ENCODE assay signal across 8 mouse cellular contexts in genomic region chrX:41911390-41912060, GRCm38 (mm10). TPM values are rescaled to one million over a fixed set of nuclear protein-coding genes. Genes with fewer than 3 reads are reported as not detected.
DNase-seq lines count a peak whose midpoint lies in the region; ATAC-seq and TF ChIP-seq lines count a peak whose summit lies in the region.

No protein-coding gene starts in this region.

- H3K36me3 ChIP-seq in C2C12 (ENCODE audit: control insufficient read depth, insufficient read depth) = no peaks in the 10 kb centered on the region
- H3K36me3 ChIP-seq in erythroblast, embryonic 14.5 days (ENCODE audit: control insufficient read depth) = peaks cover 4% of the 10 kb centered on the region
- no peaks in the 10 kb centered on the region for H3K36me3 ChIP-seq in heart, embryonic 13.5 days
- no peaks in the 10 kb centered on the region for H3K36me3 ChIP-seq in liver, embryonic 12.5 days
- no peaks in the 10 kb centered on the region for H3K36me3 ChIP-seq in stomach, embryonic 15.5 days

- peak overlapping the region; percentile 86 for H3K9ac ChIP-seq in heart, embryonic 13.5 days
- H3K9ac ChIP-seq in liver, embryonic 12.5 days = peak overlapping the region; percentile 80
- peak overlapping the region; percentile 39 for H3K9ac ChIP-seq in stomach, embryonic 15.5 days

- H3K27ac ChIP-seq in heart, embryonic 13.5 days (replicated peaks) = peak overlapping the region; percentile 87
- H3K27ac ChIP-seq in liver, embryonic 12.5 days = peak overlapping the region; percentile 85
- H3K27ac ChIP-seq in stomach, embryonic 15.5 days = peak overlapping the region; percentile 87

- TF ChIP-seq CTCF in C2C12 (IDR thresholded peaks at IDR 0.05; ENCODE audit: control insufficient read depth, insufficient read depth, insufficient read length) = no peak
- no peak for TF ChIP-seq CTCF in brain, embryonic 14.5 days (IDR thresholded peaks at IDR 0.05; ENCODE audit: borderline replicate concordance, extremely low read depth, insufficient read depth, insufficient read length)

- peak; percentile 89; the same call in 1 of the 2 replicates for ATAC-seq in heart, embryonic 13.5 days (ENCODE audit: extremely low read depth, insufficient number of reproducible peaks, low FRiP score, low TSS enrichment)
- ATAC-seq in liver, embryonic 12.5 days = peak; percentile 95
- ATAC-seq in stomach, embryonic 15.5 days (ENCODE audit: insufficient read depth, low FRiP score, low read depth) = peak; percentile 95

- WGBS in heart, embryonic 13.5 days = 8% methylated on average over 51 of the region's 59 CpGs
- 7% methylated on average over 51 of the region's 59 CpGs for WGBS in liver, embryonic 12.5 days (ENCODE audit: insufficient replicate concordance)
- WGBS in stomach, embryonic 15.5 days = 17% methylated on average over 37 of the region's 59 CpGs

- H3ac ChIP-seq in C2C12 (ENCODE audit: control insufficient read depth, insufficient read length, low read depth) = peak overlapping the region; percentile 77

- peak; percentile 96 for DNase-seq in brain, embryonic 14.5 days (ENCODE audit: low read depth)
- peak; percentile 94 for DNase-seq in kidney, postnatal 10 days
- DNase-seq in natural killer cell, adult 2 months (ENCODE audit: low spot score in 2 of 2) = peak; percentile 86 to 89

- peak overlapping the region; percentile 51 for H3K4me3 ChIP-seq in C2C12 (ENCODE audit: insufficient read depth, poor library complexity, severe bottlenecking)
- H3K4me3 ChIP-seq in erythroblast, embryonic 14.5 days (replicated peaks) = peak overlapping the region; percentile 90
- peak overlapping the region; percentile 76 for H3K4me3 ChIP-seq in heart, embryonic 13.5 days
- peak overlapping the region; percentile 76 for H3K4me3 ChIP-seq in liver, embryonic 12.5 days
- peak overlapping the region; percentile 64 for H3K4me3 ChIP-seq in stomach, embryonic 15.5 days (replicated peaks)

- peaks cover 26% of the 10 kb centered on the region for H3K4me1 ChIP-seq in erythroblast, embryonic 14.5 days (ENCODE audit: control insufficient read depth)
- H3K4me1 ChIP-seq in heart, embryonic 13.5 days = peaks cover 15% of the 10 kb centered on the region
- H3K4me1 ChIP-seq in liver, embryonic 12.5 days = peaks cover 21% of the 10 kb centered on the region
- no peaks in the 10 kb centered on the region for H3K4me1 ChIP-seq in stomach, embryonic 15.5 days

- no peak for TF ChIP-seq POLR2A in brain, embryonic 14.5 days (IDR thresholded peaks at IDR 0.05; ENCODE audit: borderline replicate concordance, extremely low read depth, insufficient read depth, insufficient read length, poor library complexity, severe bottlenecking)

- H3K79me3 ChIP-seq in C2C12 (ENCODE audit: low read depth) = peaks cover 43% of the 10 kb centered on the region

- H3K27me3 ChIP-seq in C2C12 (ENCODE audit: control insufficient read depth, insufficient read depth, insufficient read length) = no peaks in the 10 kb centered on the region
- H3K27me3 ChIP-seq in erythroblast, embryonic 14.5 days (ENCODE audit: control insufficient read depth) = peaks cover 2% of the 10 kb centered on the region; the same call in 1 of the 2 replicates
- H3K27me3 ChIP-seq in heart, embryonic 13.5 days (replicated peaks) = no peaks in the 10 kb centered on the region
- no peaks in the 10 kb centered on the region for H3K27me3 ChIP-seq in liver, embryonic 12.5 days (replicated peaks)
- no peaks in the 10 kb centered on the region for H3K27me3 ChIP-seq in stomach, embryonic 15.5 days (replicated peaks)

- peak overlapping the region; percentile 74 for H3K4me2 ChIP-seq in heart, embryonic 13.5 days
- H3K4me2 ChIP-seq in liver, embryonic 12.5 days = peak overlapping the region; percentile 72
- peak overlapping the region; percentile 50 for H3K4me2 ChIP-seq in stomach, embryonic 15.5 days

- peaks cover 7% of the 10 kb centered on the region for H3K9me3 ChIP-seq in erythroblast, embryonic 14.5 days (ENCODE audit: control insufficient read depth, low read length)
- no peaks in the 10 kb centered on the region for H3K9me3 ChIP-seq in heart, embryonic 13.5 days
- H3K9me3 ChIP-seq in liver, embryonic 12.5 days (replicated peaks) = no peaks in the 10 kb centered on the region
- no peaks in the 10 kb centered on the region for H3K9me3 ChIP-seq in stomach, embryonic 15.5 days

- H3K79me2 ChIP-seq in C2C12 (ENCODE audit: control insufficient read depth, insufficient read depth) = peaks cover 50% of the 10 kb centered on the region

TF ChIP-seq in C2C12, 6 proteins besides CTCF, POLR2A, EP300 and RAD21:
- TF ChIP-seq FOSL1 (IDR thresholded peaks at IDR 0.05; ENCODE audit: insufficient read depth, low read length, poor library complexity, severe bottlenecking) (no peak), MYOD1 (IDR thresholded peaks at IDR 0.05; ENCODE audit: control insufficient read depth, insufficient read length, low read depth) (no peak), USF1 (IDR thresholded peaks at IDR 0.05; ENCODE audit: low read depth) (no peak), CEBPB (IDR thresholded peaks at IDR 0.05; ENCODE audit: low read depth) (no peak), MYOG (IDR thresholded peaks at IDR 0.05; ENCODE audit: control insufficient read depth, extremely low read depth, insufficient read length) (no peak), MAX (IDR thresholded peaks at IDR 0.05) (no peak)

RNA-seq across cellular contexts. Expression of gene Thoc2, which starts 8.9 kb away (rescaled TPM):
- 4.3 TPM for polyA plus RNA-seq in C2C12 (2012; fragmentation: generic; extraction: Trizol)
- 58.1 and 65.6 TPM in 2 replicates for polyA plus RNA-seq in brain, embryonic 14.5 days (2012; rRNA removed)
- polyA plus RNA-seq in erythroblast, embryonic 14.5 days (2012) = 0.42 and 0.63 TPM in 2 replicates
- polyA plus RNA-seq in heart, embryonic 13.5 days (2015; fragmentation: Nextera tagmentation; extraction: Ambion mirVana) = 43.3 and 45.8 TPM in 2 replicates
- 45.0 and 50.1 TPM in 2 replicates for polyA plus RNA-seq in liver, embryonic 12.5 days (2016; fragmentation: Nextera tagmentation; extraction: Ambion mirVana)
- polyA plus RNA-seq in stomach, embryonic 15.5 days (2015; fragmentation: Nextera tagmentation; extraction: Ambion mirVana) = 66.2 and 73.4 TPM in 2 replicates

Comparison
In these comparisons a context has a peak if more than half of its experiments do, and no peak if none do; other contexts are left out.
1. Peak in every context shown above with its lines: DNase-seq, ATAC-seq, H3K4me3 ChIP-seq and H3K27ac ChIP-seq.